Comparison of ENCODE assay signal across 8 mouse cellular contexts in genomic region chr17:71965733-71966606, GRCm38 (mm10).
DNase-seq lines count a peak whose midpoint lies in the region; ATAC-seq lines count a peak whose summit lies in the region.

No protein-coding gene starts in this region.

- intact Hi-C loops in left cerebral cortex, postnatal 36 days (cut with DNase I) = loop anchor here (5.0 to 10.0 kb wide), 3 partner anchors 276 to 639 kb away; partner anchors contain the start of gene Alk

- DNase-seq in CD4-positive, CD25-positive, alpha-beta regulatory T cell, adult 2 months (ENCODE audit: low read depth, low spot score) = peak; percentile 44
- DNase-seq in thymus, postnatal 0 days (ENCODE audit: low spot score) = peak; percentile 4
- no peak for DNase-seq in thymus, postnatal 10 days (ENCODE audit: low spot score in 2 of 2)
- DNase-seq in frontal cortex, postnatal 10 days (ENCODE audit: low spot score in 2 of 2) = peak; percentile 53 to 54
- peak; percentile 62 to 68 for DNase-seq in kidney, adult 8-10 months
- peak; percentile 52 to 59 for DNase-seq in left cerebral cortex, postnatal 36 days (ENCODE audit: low spot score in 2 of 2)
- DNase-seq in right cerebral cortex, postnatal 10 days (ENCODE audit: low spot score in 2 of 2) = peak; percentile 83 to 84

- ATAC-seq in CD4-positive, CD25-positive, alpha-beta regulatory T cell, adult 4 months = no peak

Comparison
In these comparisons a context has a peak if more than half of its experiments do, and no peak if none do; other contexts are left out.
1. DNase-seq: peak in CD4-positive, CD25-positive, alpha-beta regulatory T cell, adult 2 months (single experiment), thymus, postnatal 0 days (single experiment), frontal cortex, postnatal 10 days (2 of 2), kidney, adult 8-10 months (2 of 2), left cerebral cortex, postnatal 36 days (2 of 2) and right cerebral cortex, postnatal 10 days (2 of 2); none in thymus, postnatal 10 days (0 of 2).